Mouse (Mus musculus) urinary bladder, postnatal 36 days (tissue): Measurements from ENCODE around the gene Dapk2.

Experiments
- DNase-seq, 2 experiments: peaks; one replicate each; pipeline ENCODE4 v3.0.0; 2022; ENCODE audit warnings: low spot score in 2 of 2, mixed read lengths in 1 of 2

Gene Dapk2

GRCm38 (mm10) chr9:66157958-66158830, at the start of gene Dapk2:
Dapk2 (plus strand) TSS chr9:66158223.
- peak; percentile 83 to 85 for DNase-seq

DNA sequence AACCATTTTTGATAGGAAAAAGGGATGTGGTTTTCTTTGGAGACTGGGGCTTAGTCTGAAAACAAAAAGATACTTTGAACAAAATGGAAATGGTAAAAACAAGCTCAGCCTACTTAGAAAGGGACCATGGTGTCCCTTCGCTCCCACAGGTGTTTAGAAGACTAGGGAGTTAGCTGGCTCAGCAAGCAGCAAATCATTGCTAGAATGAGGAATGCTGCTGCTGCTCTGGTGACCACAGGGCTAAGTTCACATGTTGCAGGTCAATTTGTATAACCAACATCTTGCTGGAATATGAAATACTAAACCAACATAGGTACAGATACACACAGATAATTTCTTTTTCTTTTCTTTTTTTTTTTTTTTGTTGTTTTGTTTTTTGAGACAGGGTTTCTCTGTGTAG, 48.4 kb upstream of the Dapk2 start:
- no peak for DNase-seq

DNA sequence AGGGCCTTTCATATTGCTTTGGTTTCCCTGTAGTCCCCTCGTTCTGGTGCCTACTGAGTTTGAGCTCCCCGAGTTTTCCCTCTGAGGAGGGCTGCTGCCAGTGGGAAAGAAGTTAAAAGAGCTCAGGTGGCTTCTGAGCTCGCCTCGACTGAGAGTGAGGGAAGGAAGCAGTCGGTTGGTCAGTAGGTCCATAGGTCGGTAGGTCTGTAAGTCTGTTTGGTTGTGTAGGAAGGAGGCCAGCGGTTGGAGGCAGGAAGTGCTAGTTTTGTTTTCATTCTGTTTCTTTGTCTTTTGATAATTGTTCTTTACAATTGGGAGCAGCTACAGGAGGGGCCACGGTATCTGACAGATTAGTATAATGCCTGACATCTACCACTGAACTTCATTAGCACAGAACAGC, 47.9 kb upstream of the Dapk2 start:
- no peak for DNase-seq

- no peak for DNase-seq
These were observed 47.2 kb upstream of the Dapk2 start for GRCm38 (mm10) chr9:66110611-66111379.

DNA sequence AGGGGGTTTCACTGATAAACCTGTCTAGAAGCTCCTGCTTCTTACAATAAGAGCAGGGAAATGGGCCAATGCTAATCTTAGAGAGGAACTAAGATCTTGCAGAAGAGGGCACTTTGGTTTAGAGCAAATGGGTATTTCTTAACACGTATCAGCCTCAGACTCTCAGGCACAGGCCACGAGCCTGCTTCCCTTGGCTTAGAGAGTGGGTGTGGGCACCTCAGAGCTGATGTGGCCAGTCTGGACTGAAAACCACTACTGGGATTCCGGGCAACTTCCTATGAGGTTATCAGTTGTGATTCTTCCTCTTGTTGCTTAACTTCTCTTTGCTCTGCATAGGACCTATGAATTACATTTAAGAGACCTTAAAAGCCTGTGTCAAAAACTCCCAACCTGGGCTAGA, 43.7 kb upstream of the Dapk2 start:
- no peak for DNase-seq

- peak in 1 of 2 experiments; percentile 43 for DNase-seq
These were observed 41.1 kb upstream of the Dapk2 start for GRCm38 (mm10) chr9:66116890-66117289.

DNA sequence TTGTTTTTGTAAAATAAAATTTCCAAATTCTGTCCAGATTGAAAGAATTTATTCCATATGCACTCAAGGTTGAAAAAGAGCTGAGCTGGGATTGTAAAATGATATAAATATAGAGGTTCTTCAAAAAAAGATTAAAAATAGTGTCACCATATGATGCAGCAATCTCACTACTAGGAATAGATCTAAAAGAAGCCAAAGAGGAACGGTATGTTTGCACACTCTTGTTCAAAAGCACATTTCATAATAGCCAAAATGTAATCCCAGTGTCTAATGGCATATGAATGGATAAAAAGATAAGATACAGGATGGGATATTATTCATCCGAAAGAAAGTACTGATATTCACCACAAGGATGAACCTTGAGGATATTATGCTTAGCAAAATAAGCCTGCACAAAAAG, 38.5 kb upstream of the Dapk2 start:
- no peak for DNase-seq

DNA sequence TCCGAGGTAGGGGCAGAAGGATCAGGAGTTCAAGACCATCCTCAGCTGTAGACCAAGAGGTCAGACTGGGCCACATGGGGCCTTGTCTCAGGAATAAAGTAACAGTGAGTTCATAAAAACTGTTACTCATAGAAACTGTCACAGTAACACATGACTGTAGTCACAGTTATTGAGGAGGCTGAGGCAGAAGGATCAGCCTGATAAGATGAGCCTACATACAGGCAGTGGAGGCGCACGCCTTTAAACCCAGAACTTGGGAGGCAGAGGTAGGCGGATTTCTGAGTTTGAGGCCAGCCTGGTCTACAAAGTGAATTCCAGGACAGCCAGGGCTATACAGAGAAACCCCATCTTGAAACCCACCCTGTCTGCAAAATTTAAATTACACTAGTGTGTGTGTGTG, 37.9 kb upstream of the Dapk2 start:
- DNase-seq = no peak

DNA sequence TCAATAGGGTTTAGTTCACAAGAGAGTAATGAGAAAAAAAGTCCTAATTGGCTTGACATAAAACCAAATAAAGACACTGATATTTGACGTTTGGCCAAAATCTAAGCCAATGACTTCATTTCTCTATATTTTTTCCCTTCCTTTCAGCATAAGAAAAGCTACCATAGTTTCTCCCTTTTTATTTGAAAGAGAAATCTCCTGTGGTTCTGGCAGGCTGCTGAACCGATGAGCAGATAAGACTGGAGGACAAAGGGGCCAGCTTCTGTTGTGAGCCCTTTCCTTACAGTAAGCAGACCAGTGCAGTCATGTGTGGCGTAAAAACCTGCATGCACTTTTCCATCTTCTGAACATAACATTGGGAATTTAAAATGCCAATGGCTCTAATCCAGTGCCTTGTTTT, 37.1 kb upstream of the Dapk2 start:
- no peak for DNase-seq

DNA sequence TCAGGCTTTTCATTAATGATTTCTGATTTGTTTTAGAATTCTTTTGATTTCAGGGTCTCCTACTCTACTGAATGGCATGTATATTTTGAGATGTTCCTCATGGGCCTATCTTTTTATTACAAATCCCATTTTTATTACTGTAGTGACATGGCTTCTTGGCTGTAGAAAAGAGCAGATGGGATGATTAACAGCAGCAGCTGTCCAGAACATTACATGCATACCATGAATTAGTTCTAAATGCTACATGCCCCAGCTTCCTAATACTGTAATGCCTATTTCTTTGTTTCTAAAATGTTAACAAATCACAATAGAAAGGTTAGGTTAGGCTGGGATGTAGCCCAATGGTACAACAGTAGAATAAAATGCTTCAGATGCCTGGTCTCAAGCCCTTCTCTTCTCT, 36.6 kb upstream of the Dapk2 start:
- no peak for DNase-seq

GRCm38 (mm10) chr9:66123648-66124047, 34.4 kb upstream of the Dapk2 start:
- no peak for DNase-seq

DNA sequence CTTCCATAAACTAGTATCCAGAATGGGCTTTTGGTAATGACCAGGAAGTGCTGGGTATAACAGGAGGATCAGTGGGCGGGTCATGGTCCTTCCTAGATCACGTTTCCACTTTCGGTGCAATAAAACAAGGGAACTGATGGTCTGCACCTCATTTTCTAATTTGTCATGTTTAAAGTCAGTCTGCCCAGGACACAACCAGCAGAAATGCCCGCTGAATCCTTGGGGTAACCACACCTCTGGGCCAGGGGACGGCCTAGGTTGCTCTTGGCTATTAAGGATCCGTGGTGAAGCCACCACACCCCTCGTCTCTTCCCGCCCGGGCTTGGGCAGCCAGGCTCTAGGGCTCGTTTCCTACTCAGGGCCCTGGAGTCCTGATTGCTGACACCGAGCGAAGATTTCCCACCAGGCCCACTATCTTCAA, 33.9 kb upstream of the Dapk2 start:
- DNase-seq = peak; percentile 25 to 34

GRCm38 (mm10) chr9:66124681-66125542, 33.1 kb upstream of the Dapk2 start:
- peak; percentile 97 to 99 for DNase-seq

- no peak for DNase-seq
These were observed 32.2 kb upstream of the Dapk2 start for GRCm38 (mm10) chr9:66125543-66126455.

DNA sequence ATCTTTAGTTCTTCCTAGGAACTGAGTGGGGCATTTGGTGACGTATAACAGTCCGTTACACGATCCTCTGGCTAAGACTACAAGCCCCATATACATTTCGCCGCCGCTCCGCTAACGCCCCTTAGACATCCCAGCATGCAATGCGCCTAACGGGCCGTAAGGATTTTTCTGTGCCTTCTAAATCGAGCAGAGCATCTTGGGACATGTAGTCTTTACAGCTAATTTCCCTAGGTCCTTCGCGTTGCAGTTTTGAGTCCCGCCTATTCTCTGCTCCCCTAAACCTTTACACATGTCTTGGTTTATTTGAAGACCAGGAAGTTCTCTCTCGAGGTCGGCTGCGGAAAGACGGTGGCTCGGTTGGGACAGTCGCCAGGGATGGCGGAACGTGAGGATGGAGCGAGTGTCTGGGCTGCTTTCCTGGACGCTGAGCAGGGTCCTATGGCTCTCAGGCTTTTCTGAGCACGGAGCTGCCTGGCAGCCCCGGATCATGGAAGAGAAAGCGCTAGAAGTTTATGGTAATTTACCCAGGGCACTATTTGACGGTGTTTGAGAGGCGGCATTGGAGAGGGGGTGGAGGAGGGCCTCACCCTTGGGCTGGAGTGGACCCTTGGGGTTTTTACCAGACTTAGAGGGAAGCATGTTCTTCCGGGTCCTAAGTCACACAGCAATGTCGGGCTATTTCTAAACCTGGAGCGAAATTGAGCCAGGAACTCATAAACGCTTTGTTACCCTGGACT, 31.4 kb upstream of the Dapk2 start, which contains the start of the genes Snx1 and Ciao2a:
Snx1 (minus strand) TSS at position 132 of the 737 bp plus-strand sequence.
Ciao2a (plus strand) TSS at position 156 of the 737 bp plus-strand sequence.
- DNase-seq = peak; percentile 89 to 93

DNA sequence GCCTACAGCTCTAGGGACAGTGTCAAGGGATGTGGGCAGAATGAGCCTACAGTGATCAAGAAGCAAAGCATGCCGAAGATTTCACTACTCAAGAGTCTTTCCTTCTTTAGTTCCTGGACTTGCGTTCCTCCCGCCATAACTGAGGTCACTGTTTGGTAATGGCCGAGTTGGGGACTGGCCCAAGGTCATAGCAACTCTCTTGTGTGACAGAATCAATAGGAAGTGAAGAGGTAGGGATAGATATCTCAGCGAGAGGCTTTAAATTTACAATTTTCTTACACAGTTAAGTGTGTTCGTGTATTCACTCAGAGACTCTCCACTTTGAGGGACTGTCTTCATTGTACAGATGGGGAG, 30.9 kb upstream of the Dapk2 start:
- no peak for DNase-seq

DNA sequence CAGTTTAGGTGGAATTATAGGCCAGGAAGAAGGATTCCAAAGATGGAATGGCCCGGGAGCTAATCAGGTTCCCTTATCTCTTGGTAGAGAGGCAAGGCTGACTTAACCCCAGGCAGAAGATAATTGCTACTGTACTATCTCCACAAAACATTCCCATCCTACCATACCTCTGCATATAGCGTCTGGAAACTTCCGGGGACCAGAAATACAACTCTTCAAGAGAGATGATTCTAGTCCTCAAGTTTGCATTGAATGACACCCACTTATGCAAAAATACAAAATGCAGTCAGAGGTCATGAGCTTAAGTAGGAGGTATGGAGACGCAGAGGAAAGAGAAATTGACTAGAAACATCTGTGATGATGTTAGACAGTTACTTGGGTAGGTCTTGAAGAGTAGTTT, 30.1 kb upstream of the Dapk2 start:
- DNase-seq = no peak

- DNase-seq = no peak
These were observed 26.6 kb upstream of the Dapk2 start for GRCm38 (mm10) chr9:66131466-66131865.

DNA sequence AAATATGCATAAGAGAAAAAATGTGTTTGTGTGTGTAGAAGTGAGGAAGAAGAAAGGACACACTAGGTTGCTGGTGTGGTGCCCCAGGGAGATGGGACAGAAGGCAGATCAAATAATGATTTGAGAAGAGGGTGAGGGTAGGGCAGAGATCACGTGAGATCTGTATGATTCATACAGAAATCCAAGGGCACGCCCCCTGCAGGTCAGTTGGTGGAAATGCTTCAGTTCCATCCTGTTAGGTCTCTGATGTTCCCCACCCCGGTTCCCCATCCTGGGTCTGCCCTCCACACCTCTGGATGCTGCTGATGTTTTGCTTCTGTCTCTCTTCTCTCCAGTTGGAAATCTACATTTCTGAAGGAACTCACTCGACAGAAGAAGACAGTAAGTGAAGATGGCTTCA, 22.1 kb upstream of the Dapk2 start:
- no peak for DNase-seq

- no peak for DNase-seq
These were observed 19.8 kb upstream of the Dapk2 start for GRCm38 (mm10) chr9:66138193-66138592.
